In genomic region chr8:69716403-69717231, GRCm38 (mm10) we compare ENCODE assay signal across 8 mouse cellular contexts. TPM values are rescaled to one million over a fixed set of nuclear protein-coding genes. Genes with fewer than 3 reads are reported as not detected.
A peak's percentile ranks its signal among the peaks of the same experiment; 100 is the strongest.
DNase-seq lines count a peak whose midpoint lies in the region; ATAC-seq and TF ChIP-seq lines count a peak whose summit lies in the region.

No protein-coding gene starts in this region.

- 0 out of 2 replicates have a peak, but pooled peaks cover 2% of the 10 kb centered on the region for H3K9me3 ChIP-seq in megakaryocyte, embryonic 14.5 days

- DNase-seq in gastrocnemius, adult 8-10 months (ENCODE audit: low spot score in 2 of 2) = peak; percentile 94 to 96
- DNase-seq in hindlimb bud, embryonic 11.5 days (ENCODE audit: extremely low spot score, low read depth, low spot score) = peak; percentile 97
- DNase-seq in left cerebral cortex, adult 8-10 months (ENCODE audit: low spot score in 2 of 2) = peak; percentile 80 to 100
- peak; percentile 97 to 100 for DNase-seq in right cerebral cortex, postnatal 10 days (ENCODE audit: low spot score in 2 of 2)
- peak; percentile 86 for DNase-seq in urinary bladder, postnatal 25 days (ENCODE audit: low spot score)

- H3K4me3 ChIP-seq in cortical plate, adult 2 months (ENCODE audit: insufficient read depth, low read length) = peak overlapping the region; percentile 43
- H3K4me3 ChIP-seq in megakaryocyte, embryonic 14.5 days (replicated peaks) = peak overlapping the region; percentile 99

- no peak for TF ChIP-seq CTCF in cortical plate, adult 2 months (IDR thresholded peaks at IDR 0.05; ENCODE audit: extremely low read depth, insufficient read depth, low read length)

- H3K27me3 ChIP-seq in megakaryocyte, embryonic 14.5 days (replicated peaks) = no peaks in the 10 kb centered on the region

- H3K36me3 ChIP-seq in megakaryocyte, embryonic 14.5 days (replicated peaks; ENCODE audit: low read length) = peaks cover 27% of the 10 kb centered on the region

- peak; percentile 94 for TF ChIP-seq POLR2A in cortical plate, adult 2 months (IDR thresholded peaks at IDR 0.05; ENCODE audit: extremely low read depth, insufficient read depth, low read length)

- peak; percentile 94 for ATAC-seq in activated CD4-positive, CD25-positive, alpha-beta regulatory T cell, adult 4 months

- peak overlapping the region; percentile 90 for H3K27ac ChIP-seq in cortical plate, adult 2 months (ENCODE audit: insufficient read depth, low read length)

- H3K4me1 ChIP-seq in cortical plate, adult 2 months (ENCODE audit: control insufficient read depth, insufficient read depth, low read length) = peaks cover 6% of the 10 kb centered on the region
- H3K4me1 ChIP-seq in megakaryocyte, embryonic 14.5 days = peaks cover 32% of the 10 kb centered on the region

RNA-seq across cellular contexts. Expression of gene Zfp869, which starts 6.1 kb away (rescaled TPM):
- polyA plus RNA-seq in activated CD4-positive, CD25-positive, alpha-beta regulatory T cell, adult 4 months (2017; shearing (Covaris generic)) = 10 to 100 TPM; 33.1 to 40.6 TPM
- 18.4 and 20.5 TPM in 2 replicates for polyA plus RNA-seq in cortical plate, adult 2 months (2012; rRNA removed)
- 10 to 100 TPM; 15.2 to 18.6 (median 16.6) TPM for total RNA-seq in gastrocnemius, adult 8-10 months (2022)
- 10 to 100 TPM; 22.9 to 25.9 (median 23.9) TPM for total RNA-seq in left cerebral cortex, adult 8-10 months (2022)
- 0.32 TPM in 1 of 2 replicates, not detected in the other for polyA plus RNA-seq in megakaryocyte, embryonic 14.5 days (2012; ENCODE audit: insufficient read depth, low replicate concordance)

RNA-seq across cellular contexts. Expression of gene Zfp963, which starts 33.2 kb away (rescaled TPM):
- polyA plus RNA-seq in activated CD4-positive, CD25-positive, alpha-beta regulatory T cell, adult 4 months (2017; shearing (Covaris generic)) = 1 to 10 TPM; 5.3 to 8.8 TPM
- 6.2 and 6.4 TPM in 2 replicates for polyA plus RNA-seq in cortical plate, adult 2 months (2012; rRNA removed)
- total RNA-seq in gastrocnemius, adult 8-10 months (2022) = 1 to 10 TPM; 2.6 to 3.9 (median 3.2) TPM
- total RNA-seq in left cerebral cortex, adult 8-10 months (2022) = 1 to 10 TPM; 3.3 to 4.3 (median 3.6) TPM
- 0.22 TPM in 1 of 2 replicates, not detected in the other for polyA plus RNA-seq in megakaryocyte, embryonic 14.5 days (2012; ENCODE audit: insufficient read depth, low replicate concordance)

RNA-seq across cellular contexts. Expression of gene Gm20422, which starts 58.1 kb away (rescaled TPM):
- 1 to 10 TPM in 1 of 2 experiments, not detected in 1; 2.0 TPM for polyA plus RNA-seq in activated CD4-positive, CD25-positive, alpha-beta regulatory T cell, adult 4 months (2017; shearing (Covaris generic))
- polyA plus RNA-seq in cortical plate, adult 2 months (2012; rRNA removed) = 0.15 and 1.3 TPM in 2 replicates
- 1 to 10 TPM; 1.3 to 3.0 (median 1.7) TPM for total RNA-seq in gastrocnemius, adult 8-10 months (2022)
- total RNA-seq in left cerebral cortex, adult 8-10 months (2022) = 1 to 10 TPM in 3 of 4 experiments, under 1 TPM in 1; 0.46 to 5.3 (median 2.0) TPM
- not detected in 2 replicates for polyA plus RNA-seq in megakaryocyte, embryonic 14.5 days (2012; ENCODE audit: insufficient read depth, low replicate concordance)

Comparison
In these comparisons a context has a peak if more than half of its experiments do, and no peak if none do; other contexts are left out.
1. Peak in every context shown above with its lines: DNase-seq, ATAC-seq, H3K4me3 ChIP-seq and H3K27ac ChIP-seq.
2. RNA of gene Zfp869, which starts 6.1 kb away (polyA plus RNA-seq): 33.1 to 40.6 TPM in activated CD4-positive, CD25-positive, alpha-beta regulatory T cell, adult 4 months and 18.4 to 20.5 TPM in cortical plate, adult 2 months; 0.32 TPM in megakaryocyte, embryonic 14.5 days; every median in the first group is over 10 times any median in the second.